Mouse (Mus musculus) liver, embryonic 14.5 days (tissue): Measurements from ENCODE around the gene Gm39653.

Experiments used
- CTCF ChIP-seq: IDR thresholded peaks from 2 replicates; pipeline ENCODE4 v1.5.1; 2016; ENCODE audit warnings: antibody characterized with exemption, low read depth, control low read depth
- EP300 ChIP-seq: IDR thresholded peaks from 2 replicates; pipeline ENCODE4 v1.6.1; 2016; ENCODE audit warnings: antibody characterized with exemption, low read depth

- TF ChIP-seq CTCF (no peak), EP300 (no peak)
These were observed 43.5 kb upstream of the Gm39653 start for GRCm38 (mm10) chr1:63572229-63572628.
